Mouse (Mus musculus) cerebellum, adult 9-10 months (tissue): ENCODE results near the gene Gm3893.
"Not testable (repeated sequence)": the region's sequence is repeated elsewhere in the genome, so short reads cannot be mapped to it uniquely, and the experiment has no call there.

Source experiments
- DNase-seq: peaks from one replicate; pipeline ENCODE4 v3.0.0; 2022

Gm3893 gene

DNA sequence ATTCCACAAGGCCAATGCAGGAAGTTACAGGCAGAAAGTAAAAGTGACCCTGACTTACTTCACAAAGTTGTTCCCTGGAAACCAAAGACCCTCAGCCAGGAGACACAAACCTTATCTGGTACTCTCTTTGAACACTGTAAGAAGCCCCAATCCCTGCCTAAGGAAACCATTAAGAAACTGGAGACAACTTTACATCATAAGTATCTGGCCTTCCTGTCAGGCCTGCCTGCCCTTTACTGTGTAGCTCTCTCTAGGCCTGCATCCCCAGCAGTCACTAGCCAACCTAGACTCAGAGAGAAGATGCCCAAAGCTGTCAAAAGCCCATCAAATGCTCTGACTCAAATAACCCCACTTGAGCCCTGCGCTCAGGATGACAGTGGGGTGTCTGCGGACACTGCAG lies at the start of gene Gm3893:
Gm3893 (plus strand) TSS at position 301 of the 400 bp plus-strand sequence.
- not testable (repeated sequence) for DNase-seq

DNA sequence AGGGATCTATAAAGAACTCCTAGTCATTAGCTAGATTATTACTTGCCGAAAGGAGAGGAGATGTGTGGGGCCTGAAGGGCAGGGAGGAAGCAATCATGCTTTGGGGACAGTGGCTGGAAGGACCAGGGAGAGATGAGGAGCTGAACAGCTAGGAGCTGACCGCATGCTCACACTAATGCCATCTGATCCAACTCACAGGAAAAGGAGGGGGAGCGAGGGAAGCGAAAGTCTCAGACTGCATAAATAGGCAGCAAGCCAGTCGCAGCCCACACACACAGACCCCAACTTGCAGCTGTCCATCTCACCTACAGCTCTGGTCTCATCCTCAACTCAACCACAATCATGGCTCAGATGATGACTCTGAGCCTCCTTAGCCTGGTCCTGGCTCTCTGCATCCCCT lies 23.5 kb downstream of the Gm3893 start, which contains the start of gene Gm13304:
Gm13304 (plus strand) TSS at position 301 of the 400 bp plus-strand sequence.
- not testable (repeated sequence) for DNase-seq
